Mouse (Mus musculus) lung, postnatal 0 days (tissue): ENCODE measurements around the gene Mgst2.

ENCODE experiments used
- CTCF ChIP-seq: IDR thresholded peaks from 2 replicates; pipeline ENCODE4 v1.5.1; 2016; ENCODE audit warnings: antibody characterized with exemption, mild to moderate bottlenecking
- EP300 ChIP-seq: IDR thresholded peaks from 2 replicates; pipeline ENCODE4 v1.6.1; 2016; ENCODE audit warnings: antibody characterized with exemption, mild to moderate bottlenecking, control low read depth

- TF ChIP-seq CTCF (no peak), EP300 (no peak)
These were observed 745 bp upstream of the Mgst2 start for GRCm38 (mm10) chr3:51659415-51659814.
